Mouse (Mus musculus) liver, embryonic 15.5 days (tissue): ENCODE measurements around the gene Apobec1. TPM values are rescaled to one million over a fixed set of nuclear protein-coding genes. Genes with fewer than 3 reads are reported as not detected.

Experiments
- ATAC-seq: fragments of 200-750 bp; cut with Nextera tagmentation; 2 replicates; pipeline ENCODE4 v1.8.0; 2017; ENCODE audit warnings: moderate number of reproducible peaks, mild to moderate bottlenecking, moderate library complexity; ENCODE audit not compliant: insufficient read depth
- H3K27ac ChIP-seq: fragments of 300-500 bp; sonication (generic); replicated peaks from 2 replicates; pipeline ENCODE4 v1.5.1; 2015; ENCODE audit warnings: mild to moderate bottlenecking, inconsistent platforms
- H3K27me3 ChIP-seq: fragments of 300-500 bp; sonication (generic); 2 replicates; pipeline ENCODE4 v1.6.1; 2015; ENCODE audit warnings: mild to moderate bottlenecking, inconsistent platforms
- H3K36me3 ChIP-seq: fragments of 300-500 bp; sonication (generic); replicated peaks from 2 replicates; pipeline ENCODE4 v1.6.1; 2015; ENCODE audit warnings: moderate library complexity, mild to moderate bottlenecking, inconsistent platforms
- H3K4me1 ChIP-seq: fragments of 300-500 bp; sonication (generic); replicated peaks from 2 replicates; pipeline ENCODE4 v1.6.1; 2015; ENCODE audit warnings: inconsistent platforms
- H3K4me2 ChIP-seq: fragments of 300-500 bp; sonication (generic); 2 replicates; pipeline ENCODE4 v1.6.1; 2015; ENCODE audit warnings: moderate library complexity, mild to moderate bottlenecking, inconsistent platforms
- H3K4me3 ChIP-seq: fragments of 300-500 bp; sonication (generic); replicated peaks from 2 replicates; pipeline ENCODE4 v1.5.1; 2015; ENCODE audit warnings: mild to moderate bottlenecking, inconsistent platforms
- H3K9ac ChIP-seq: fragments of 300-500 bp; sonication (generic); 2 replicates; pipeline ENCODE4 v1.6.1; 2015; ENCODE audit warnings: moderate library complexity, mild to moderate bottlenecking, inconsistent platforms
- H3K9me3 ChIP-seq: fragments of 300-500 bp; sonication (generic); replicated peaks from 2 replicates; pipeline ENCODE4 v1.6.1; 2016; ENCODE audit warnings: inconsistent platforms
- WGBS: fragments of 180-500 bp; shearing (Covaris S2); methylation state at CpG from one replicate; pipeline ENCODE4 v1.1.7; 2015; ENCODE audit warnings: mixed read lengths; ENCODE audit not compliant: insufficient replicate concordance; 5-methylcytosine and 5-hydroxymethylcytosine counted together
- polyA plus RNA-seq: library from polyadenylated mRNA; unstranded; fragments of >200 nt; fragmentation: Nextera tagmentation; extraction: Ambion mirVana; gene quantifications from 2 replicates; pipeline ENCODE4 v1.2.1, GENCODE M21; 2015

The Apobec1 gene
- polyA plus RNA-seq, 1 experiment from 2014 or later: 4.6 TPM

GRCm38 (mm10) chr6:122539564-122539963, 62.7 kb downstream of the Apobec1 start:
- Histone ChIP-seq H3K27me3 (no peaks in the 10 kb centered on the region), H3K4me2 (no peak overlapping the region), H3K4me3 (no peak overlapping the region), H3K4me1 (no peaks in the 10 kb centered on the region), H3K9me3 (no peaks in the 10 kb centered on the region), H3K9ac (no peak overlapping the region), H3K36me3 (no peaks in the 10 kb centered on the region), H3K27ac (no peak overlapping the region)
- 79% methylated on average over 9 of the region's 9 CpGs for whole genome bisulfite sequencing
- ATAC-seq: no peak

- H3K4me2 ChIP-seq: no peak overlapping the region
- H3K9ac ChIP-seq: no peak overlapping the region
- H3K36me3 ChIP-seq: no peaks in the 10 kb centered on the region
- no peaks in the 10 kb centered on the region; the same call in 1 of the 2 replicates for H3K4me1 ChIP-seq
- H3K27ac ChIP-seq: no peak overlapping the region
- ATAC-seq: no peak
- H3K9me3 ChIP-seq: no peaks in the 10 kb centered on the region
- 34% methylated on average over 3 of the region's 3 CpGs for WGBS
- H3K27me3 ChIP-seq: no peaks in the 10 kb centered on the region
- H3K4me3 ChIP-seq: no peak overlapping the region
Measured at GRCm38 (mm10) chr6:122534032-122534431, 68.2 kb downstream of the Apobec1 start.

DNA sequence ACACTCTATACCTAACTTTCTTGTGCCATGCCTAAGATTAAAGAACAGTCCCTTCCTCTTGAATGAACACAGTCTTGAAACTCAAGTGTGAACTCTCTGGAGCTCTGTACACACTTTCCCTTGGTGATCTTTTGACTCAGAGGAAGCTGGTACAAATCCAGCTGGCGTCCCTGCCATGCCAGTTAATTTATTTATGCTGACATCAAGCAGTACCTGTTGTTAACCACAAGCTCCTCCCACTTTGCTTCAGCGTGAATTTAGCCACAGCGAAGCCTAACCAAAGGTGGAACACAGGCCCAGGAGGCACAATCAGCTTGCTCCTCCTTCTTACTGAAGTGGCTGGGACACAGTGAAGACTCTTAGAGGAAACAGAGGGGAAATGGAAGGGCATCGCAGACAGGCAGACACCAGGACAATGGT, 69.4 kb downstream of the Apobec1 start:
- Histone ChIP-seq H3K4me2 (peak overlapping the region; percentile 38), H3K36me3 (no peaks in the 10 kb centered on the region), H3K4me1 (no peaks in the 10 kb centered on the region; the same call in 1 of the 2 replicates), H3K27me3 (peaks cover 8% of the 10 kb centered on the region), H3K9ac (no peak overlapping the region), H3K9me3 (no peaks in the 10 kb centered on the region), H3K4me3 (no peak overlapping the region), H3K27ac (no peak overlapping the region)
- WGBS: 4% methylated on average over 4 of the region's 4 CpGs
- ATAC-seq: no peak

DNA sequence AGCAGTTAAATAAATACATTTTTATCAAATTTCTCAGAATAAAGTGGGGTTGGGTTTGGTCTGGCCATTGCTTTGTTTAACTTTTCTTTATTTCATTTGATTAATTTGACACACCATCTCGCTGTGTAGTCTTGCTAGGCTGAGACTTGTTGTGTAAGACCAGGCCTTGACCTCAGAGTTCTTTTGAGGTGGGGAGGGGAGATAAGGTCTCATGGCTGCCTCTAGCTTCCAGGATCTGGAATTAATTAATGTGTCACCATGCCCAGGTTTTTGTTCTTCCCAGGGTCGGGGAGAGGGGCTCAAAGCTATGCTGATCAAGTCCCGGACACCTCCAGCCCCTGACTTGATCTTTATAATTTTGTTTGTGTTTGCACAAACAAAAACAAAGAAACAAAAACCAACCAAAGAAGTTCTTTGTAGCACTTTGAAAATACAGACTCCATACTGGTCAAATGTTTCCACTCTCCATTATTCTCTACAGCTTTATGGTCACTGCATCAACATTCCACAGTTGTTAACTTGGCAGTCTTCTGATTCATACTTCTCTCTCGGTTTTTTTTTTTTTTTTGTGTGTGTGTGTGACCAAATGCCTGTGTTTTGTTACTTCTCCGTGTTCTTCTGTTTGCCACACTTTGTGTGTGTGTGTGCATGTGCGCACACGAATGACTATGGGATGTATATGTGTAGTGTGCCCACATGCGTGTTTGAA, 70.6 kb downstream of the Apobec1 start:
- WGBS: 62% methylated on average over 8 of the region's 8 CpGs
- no peak overlapping the region for H3K4me3 ChIP-seq

DNA sequence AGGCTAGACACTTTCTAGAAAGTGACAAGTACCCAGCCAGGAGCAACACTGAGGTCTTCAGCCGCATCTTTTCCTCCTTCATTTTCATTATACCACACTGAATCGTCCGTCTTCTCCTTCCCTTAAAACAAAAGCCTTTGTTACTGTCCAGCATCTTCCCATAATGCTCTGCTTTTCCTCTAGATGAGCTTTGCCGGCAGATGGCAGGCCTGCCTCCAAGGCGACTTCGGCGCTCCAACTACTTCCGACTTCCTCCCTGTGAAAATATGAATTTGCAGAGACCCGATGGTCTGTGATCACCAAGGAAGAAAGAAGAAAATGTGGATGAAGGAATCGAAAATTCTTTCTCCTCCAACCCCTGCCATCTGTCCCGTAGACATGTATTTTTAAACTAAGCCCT, 74.1 kb downstream of the Apobec1 start:
- no peak overlapping the region for H3K9ac ChIP-seq
- H3K27me3 ChIP-seq: peaks cover 13% of the 10 kb centered on the region
- 60% methylated on average over 11 of the region's 11 CpGs for WGBS
- H3K4me1 ChIP-seq: no peaks in the 10 kb centered on the region; the same call in 1 of the 2 replicates
- H3K36me3 ChIP-seq: no peaks in the 10 kb centered on the region
- no peak overlapping the region for H3K4me3 ChIP-seq
- no peak overlapping the region for H3K27ac ChIP-seq
- H3K9me3 ChIP-seq: no peaks in the 10 kb centered on the region
- no peak for ATAC-seq
- H3K4me2 ChIP-seq: no peak overlapping the region

More for the DNA sequence above, 70.6 kb downstream of the Apobec1 start:
- H3K27ac ChIP-seq: no peak overlapping the region
- peaks cover 13% of the 10 kb centered on the region for H3K27me3 ChIP-seq
- no peaks in the 10 kb centered on the region for H3K36me3 ChIP-seq
- no peak overlapping the region for H3K4me2 ChIP-seq
- H3K4me1 ChIP-seq: no peaks in the 10 kb centered on the region; the same call in 1 of the 2 replicates
- ATAC-seq: no peak
- H3K9ac ChIP-seq: no peak overlapping the region
- H3K9me3 ChIP-seq: no peaks in the 10 kb centered on the region

Other genes starting within 250 kb of the Apobec1 start
- 0.26 and 0.41 TPM in 2 replicates for gene Rimklb, start 103.7 kb downstream of the Apobec1 start, polyA plus RNA-seq
- 0.84 and 0.86 TPM in 2 replicates for gene Mfap5, start 96.6 kb downstream of the Apobec1 start, polyA plus RNA-seq
- gene Aicda, start 48.6 kb downstream of the Apobec1 start, polyA plus RNA-seq: not detected in 2 replicates
- 1.2 and 1.6 TPM in 2 replicates for gene Gdf3, start 7.6 kb upstream of the Apobec1 start, polyA plus RNA-seq
- not detected in 2 replicates for gene Dppa3, start 24.0 kb upstream of the Apobec1 start, polyA plus RNA-seq
- gene Nanog, start 105.0 kb upstream of the Apobec1 start, polyA plus RNA-seq: not detected in 2 replicates
- 11.8 and 13.8 TPM in 2 replicates for gene Slc2a3, start 199.2 kb upstream of the Apobec1 start, polyA plus RNA-seq
- 1.3 and 1.5 TPM in 2 replicates for gene Foxj2, start 217.5 kb upstream of the Apobec1 start, polyA plus RNA-seq